Comparison of ENCODE assay signal across 25 mouse cellular contexts in genomic region chr6:115452501-115452900, GRCm38 (mm10).
"Had no signal": no experiment of that assay in that cellular context is flagged by ENCODE, and none has a peak within 500 bp of the region (broad histone marks: within the 10 kb centered on the region; RNA-seq: fewer than 3 reads in every experiment).

No protein-coding gene starts in this region.

- ATAC-seq: hindbrain, postnatal 0 days; intestine, embryonic 16.5 days had no signal

- DNase-seq: gastrocnemius, postnatal 14 days; gastrocnemius, postnatal 36 days; heart, adult 11 months; heart, adult 2 months; heart, postnatal 14 days; heart, postnatal 36 days; kidney, adult 11 months; kidney, adult 2 months; kidney, adult 9 months; kidney, postnatal 14 days; kidney, postnatal 36 days; layer of hippocampus, adult 9-11 months; layer of hippocampus, postnatal 36 days; left cerebral cortex, postnatal 4 days had no signal

- H3K9ac ChIP-seq: heart, embryonic 13.5 days; heart, embryonic 15.5 days; hindbrain, embryonic 13.5 days; hindbrain, embryonic 15.5 days; kidney, embryonic 15.5 days; limb, embryonic 12.5 days; limb, embryonic 15.5 days had no signal

- H3K36me3 ChIP-seq: heart, embryonic 13.5 days; heart, embryonic 15.5 days; hindbrain, embryonic 13.5 days; hindbrain, embryonic 15.5 days; kidney, embryonic 15.5 days; limb, embryonic 12.5 days; limb, embryonic 15.5 days had no signal

- H3K4me1 ChIP-seq: heart, embryonic 13.5 days; heart, embryonic 15.5 days; hindbrain, embryonic 13.5 days; hindbrain, embryonic 15.5 days; kidney, embryonic 15.5 days; limb, embryonic 12.5 days; limb, embryonic 15.5 days had no signal

- H3K4me3 ChIP-seq: heart, adult 2 months; heart, embryonic 13.5 days; heart, embryonic 15.5 days; hindbrain, embryonic 13.5 days; hindbrain, embryonic 15.5 days; kidney, embryonic 15.5 days; limb, embryonic 12.5 days; limb, embryonic 15.5 days had no signal

- H3K27ac ChIP-seq: heart, adult 2 months; heart, embryonic 13.5 days; heart, embryonic 15.5 days; hindbrain, embryonic 13.5 days; hindbrain, embryonic 15.5 days; hindbrain, postnatal 0 days; kidney, embryonic 15.5 days; kidney, postnatal 0 days; limb, embryonic 12.5 days; limb, embryonic 15.5 days had no signal

- H3K27me3 ChIP-seq: heart, embryonic 13.5 days; heart, embryonic 15.5 days; hindbrain, embryonic 13.5 days; hindbrain, embryonic 15.5 days; kidney, embryonic 15.5 days; limb, embryonic 12.5 days; limb, embryonic 15.5 days had no signal

- H3K9me3 ChIP-seq: heart, embryonic 13.5 days; heart, embryonic 15.5 days; hindbrain, embryonic 13.5 days; hindbrain, embryonic 15.5 days; kidney, embryonic 15.5 days; limb, embryonic 12.5 days; limb, embryonic 15.5 days had no signal

- H3K4me2 ChIP-seq: heart, embryonic 11.5 days; heart, embryonic 13.5 days; heart, embryonic 15.5 days; hindbrain, embryonic 13.5 days; hindbrain, embryonic 15.5 days; kidney, embryonic 15.5 days; limb, embryonic 12.5 days; limb, embryonic 15.5 days had no signal
